Mouse (Mus musculus) kidney, embryonic 16.5 days (tissue): ENCODE measurements at regions not wholly inside any gene's neighbourhood (a gene's known extent, or its start where the extent isn't known, plus 50 kb on each side); places are given as distances from the start of the nearest gene placed in this dataset.

ENCODE experiments used
- ATAC-seq: fragments of 200-750 bp; cut with Nextera tagmentation; 2 replicates; pipeline ENCODE4 v1.8.0; 2017; ENCODE audit warnings: moderate TSS enrichment; ENCODE audit not compliant: low FRiP score, low TSS enrichment
- H3K27ac ChIP-seq: fragments of 300-500 bp; sonication (generic); 2 replicates; pipeline ENCODE4 v1.5.1; 2014; ENCODE audit warnings: low read length
- H3K27me3 ChIP-seq: fragments of 300-500 bp; sonication (generic); 2 replicates; pipeline ENCODE4 v1.6.1; 2014; ENCODE audit warnings: low read length, control low read depth, mixed read lengths; ENCODE audit not compliant: insufficient read depth
- H3K36me3 ChIP-seq: fragments of 300-500 bp; sonication (generic); 2 replicates; pipeline ENCODE4 v1.6.1; 2014; ENCODE audit warnings: low read length, control low read depth, mixed read lengths; ENCODE audit not compliant: insufficient read depth
- H3K4me1 ChIP-seq: fragments of 300-500 bp; sonication (generic); 2 replicates; pipeline ENCODE4 v1.6.1; 2014; ENCODE audit warnings: low read length, control low read depth, mixed read lengths; ENCODE audit not compliant: insufficient read depth
- H3K4me2 ChIP-seq: fragments of 300-500 bp; sonication (generic); replicated peaks from 2 replicates; pipeline ENCODE4 v1.6.1; 2014; ENCODE audit warnings: low read depth, low read length
- H3K4me3 ChIP-seq: fragments of 300-500 bp; sonication (generic); 2 replicates; pipeline ENCODE4 v1.5.1; 2014; ENCODE audit warnings: mild to moderate bottlenecking, low read length
- H3K9ac ChIP-seq: fragments of 300-500 bp; sonication (generic); replicated peaks from 2 replicates; pipeline ENCODE4 v1.6.1; 2014; ENCODE audit warnings: low read length
- H3K9me3 ChIP-seq: fragments of 300-500 bp; sonication (generic); 2 replicates; pipeline ENCODE4 v1.6.1; 2016; ENCODE audit warnings: low read length, control low read depth
- WGBS: fragments of 180-500 bp; shearing (Covaris S2); extraction: QIAGEN DNeasy Blood & Tissue Kit; methylation state at CpG from one replicate; pipeline ENCODE4 v1.1.7; 2014; 5-methylcytosine and 5-hydroxymethylcytosine counted together

- peaks cover 6% of the 10 kb centered on the region for H3K4me1 ChIP-seq
- no peak overlapping the region for H3K4me3 ChIP-seq
- no peaks in the 10 kb centered on the region for H3K9me3 ChIP-seq
- no peaks in the 10 kb centered on the region for H3K27me3 ChIP-seq
- 71% methylated on average over 8 of the region's 8 CpGs for WGBS
- no peak overlapping the region for H3K9ac ChIP-seq
- no peak overlapping the region for H3K4me2 ChIP-seq
- H3K36me3 ChIP-seq: no peaks in the 10 kb centered on the region
- no peak for ATAC-seq
- H3K27ac ChIP-seq: no peak overlapping the region
These were observed 90.9 kb upstream of the N6amt1 start for GRCm38 (mm10) chr16:87263041-87263440.

- no peaks in the 10 kb centered on the region for H3K27me3 ChIP-seq
- no peak overlapping the region for H3K4me3 ChIP-seq
- H3K9ac ChIP-seq: no peak overlapping the region
- 57% methylated on average over 3 of the region's 3 CpGs for WGBS
- no peak overlapping the region for H3K4me2 ChIP-seq
- peaks cover 6% of the 10 kb centered on the region for H3K4me1 ChIP-seq
- H3K27ac ChIP-seq: 0 out of 2 replicates have a peak overlapping the region, but pooled peaks have one; percentile 49
- H3K36me3 ChIP-seq: no peaks in the 10 kb centered on the region
- no peak for ATAC-seq
- H3K9me3 ChIP-seq: no peaks in the 10 kb centered on the region
These were observed 91.5 kb upstream of the N6amt1 start for GRCm38 (mm10) chr16:87262497-87262896.

GRCm38 (mm10) chr16:87261527-87261926 lies 92.5 kb upstream of the N6amt1 start:
- no peak overlapping the region for H3K4me2 ChIP-seq
- H3K4me3 ChIP-seq: no peak overlapping the region
- H3K27me3 ChIP-seq: no peaks in the 10 kb centered on the region
- peaks cover 6% of the 10 kb centered on the region for H3K4me1 ChIP-seq
- H3K27ac ChIP-seq: no peak overlapping the region
- no peaks in the 10 kb centered on the region for H3K9me3 ChIP-seq
- H3K9ac ChIP-seq: no peak overlapping the region
- no peaks in the 10 kb centered on the region for H3K36me3 ChIP-seq
- ATAC-seq: no peak; the same call in 1 of the 2 replicates
- WGBS: 60% methylated on average over 7 of the region's 7 CpGs

- Histone ChIP-seq H3K4me1 (peaks cover 4% of the 10 kb centered on the region; the same call in 1 of the 2 replicates), H3K4me3 (no peak overlapping the region), H3K9ac (no peak overlapping the region), H3K27me3 (no peaks in the 10 kb centered on the region), H3K4me2 (no peak overlapping the region), H3K27ac (no peak overlapping the region), H3K9me3 (no peaks in the 10 kb centered on the region), H3K36me3 (no peaks in the 10 kb centered on the region)
- no peak for ATAC-seq
- WGBS: 95% methylated on average over 1 of the region's 1 CpGs
These were observed 99.2 kb upstream of the N6amt1 start for GRCm38 (mm10) chr16:87254736-87255135.

GRCm38 (mm10) chr16:87250531-87250930 lies 103.5 kb upstream of the N6amt1 start:
- ATAC-seq: no peak
- Histone ChIP-seq H3K36me3 (no peaks in the 10 kb centered on the region), H3K27ac (no peak overlapping the region), H3K4me1 (peaks cover 15% of the 10 kb centered on the region), H3K9me3 (no peaks in the 10 kb centered on the region), H3K27me3 (no peaks in the 10 kb centered on the region), H3K4me2 (no peak overlapping the region), H3K4me3 (no peak overlapping the region), H3K9ac (no peak overlapping the region)
- 59% methylated on average over 10 of the region's 10 CpGs for WGBS

GRCm38 (mm10) chr16:87249903-87250302 lies 104.1 kb upstream of the N6amt1 start:
- Histone ChIP-seq H3K9me3 (no peaks in the 10 kb centered on the region), H3K27ac (no peak overlapping the region), H3K27me3 (no peaks in the 10 kb centered on the region), H3K4me1 (peaks cover 15% of the 10 kb centered on the region), H3K4me2 (no peak overlapping the region), H3K4me3 (no peak overlapping the region), H3K36me3 (no peaks in the 10 kb centered on the region), H3K9ac (no peak overlapping the region)
- ATAC-seq: no peak
- 37% methylated on average over 7 of the region's 7 CpGs for WGBS

- 25% methylated on average over 6 of the region's 6 CpGs for WGBS
- Histone ChIP-seq H3K4me3 (no peak overlapping the region), H3K36me3 (no peaks in the 10 kb centered on the region), H3K9ac (no peak overlapping the region), H3K4me1 (peaks cover 15% of the 10 kb centered on the region), H3K27me3 (no peaks in the 10 kb centered on the region), H3K27ac (no peak overlapping the region), H3K9me3 (no peaks in the 10 kb centered on the region), H3K4me2 (no peak overlapping the region)
- no peak for ATAC-seq
These were observed 105.4 kb upstream of the N6amt1 start for GRCm38 (mm10) chr16:87248501-87249030.

GRCm38 (mm10) chr16:87245933-87246791 lies 107.8 kb upstream of the N6amt1 start:
- no peaks in the 10 kb centered on the region for H3K27me3 ChIP-seq
- peak overlapping the region; percentile 52 for H3K4me2 ChIP-seq
- peak overlapping the region; percentile 40 for H3K4me3 ChIP-seq
- peak; percentile 89 for ATAC-seq
- H3K4me1 ChIP-seq: peaks cover 15% of the 10 kb centered on the region
- peak overlapping the region; percentile 57 for H3K9ac ChIP-seq
- no peaks in the 10 kb centered on the region for H3K36me3 ChIP-seq
- 10% methylated on average over 26 of the region's 26 CpGs for WGBS
- H3K9me3 ChIP-seq: no peaks in the 10 kb centered on the region
- peak overlapping the region; percentile 74 for H3K27ac ChIP-seq

GRCm38 (mm10) chr16:87245441-87245840 lies 108.5 kb upstream of the N6amt1 start:
- H3K27me3 ChIP-seq: no peaks in the 10 kb centered on the region
- ATAC-seq: no peak
- H3K27ac ChIP-seq: no peak overlapping the region
- no peak overlapping the region for H3K9ac ChIP-seq
- H3K4me3 ChIP-seq: no peak overlapping the region
- H3K4me1 ChIP-seq: peaks cover 12% of the 10 kb centered on the region
- H3K4me2 ChIP-seq: no peak overlapping the region; the same call in 1 of the 2 replicates
- H3K9me3 ChIP-seq: no peaks in the 10 kb centered on the region
- 77% methylated on average over 7 of the region's 7 CpGs for WGBS
- no peaks in the 10 kb centered on the region for H3K36me3 ChIP-seq

GRCm38 (mm10) chr16:87242027-87242426 lies 112.0 kb upstream of the N6amt1 start:
- no peak overlapping the region for H3K9ac ChIP-seq
- H3K27me3 ChIP-seq: no peaks in the 10 kb centered on the region
- no peak overlapping the region for H3K4me2 ChIP-seq
- no peak overlapping the region for H3K27ac ChIP-seq
- H3K36me3 ChIP-seq: no peaks in the 10 kb centered on the region
- no peaks in the 10 kb centered on the region for H3K9me3 ChIP-seq
- H3K4me3 ChIP-seq: no peak overlapping the region
- peaks cover 5% of the 10 kb centered on the region; the same call in 1 of the 2 replicates for H3K4me1 ChIP-seq
- no peak for ATAC-seq
- 88% methylated on average over 7 of the region's 7 CpGs for WGBS
